Mouse (Mus musculus): ENCODE data around the gene Ifng. TPM values are rescaled to one million over a fixed set of nuclear protein-coding genes. Genes with fewer than 3 reads are reported as not detected.
"Not testable (repeated sequence)": the region's sequence is repeated elsewhere in the genome, so short reads cannot be mapped to it uniquely, and the experiment has no call there.

Gene Ifng
- not detected for total RNA-seq (2022)

DNA sequence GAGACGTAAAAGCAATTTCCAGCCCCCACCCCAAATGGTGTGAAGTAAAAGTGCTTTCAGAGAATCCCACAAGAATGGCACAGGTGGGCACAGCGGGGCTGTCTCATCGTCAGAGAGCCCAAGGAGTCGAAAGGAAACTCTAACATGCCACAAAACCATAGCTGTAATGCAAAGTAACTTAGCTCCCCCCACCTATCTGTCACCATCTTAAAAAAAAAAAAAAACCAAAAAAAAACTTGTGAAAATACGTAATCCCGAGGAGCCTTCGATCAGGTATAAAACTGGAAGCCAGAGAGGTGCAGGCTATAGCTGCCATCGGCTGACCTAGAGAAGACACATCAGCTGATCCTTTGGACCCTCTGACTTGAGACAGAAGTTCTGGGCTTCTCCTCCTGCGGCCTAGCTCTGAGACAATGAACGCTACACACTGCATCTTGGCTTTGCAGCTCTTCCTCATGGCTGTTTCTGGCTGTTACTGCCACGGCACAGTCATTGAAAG lies at the start of gene Ifng:
Gene Ifng, plus strand, starts transcription at position 305 of the 499 bp plus-strand sequence.
- DNase-seq (ENCODE audit: low spot score in 2 of 2), result no peak

DNA sequence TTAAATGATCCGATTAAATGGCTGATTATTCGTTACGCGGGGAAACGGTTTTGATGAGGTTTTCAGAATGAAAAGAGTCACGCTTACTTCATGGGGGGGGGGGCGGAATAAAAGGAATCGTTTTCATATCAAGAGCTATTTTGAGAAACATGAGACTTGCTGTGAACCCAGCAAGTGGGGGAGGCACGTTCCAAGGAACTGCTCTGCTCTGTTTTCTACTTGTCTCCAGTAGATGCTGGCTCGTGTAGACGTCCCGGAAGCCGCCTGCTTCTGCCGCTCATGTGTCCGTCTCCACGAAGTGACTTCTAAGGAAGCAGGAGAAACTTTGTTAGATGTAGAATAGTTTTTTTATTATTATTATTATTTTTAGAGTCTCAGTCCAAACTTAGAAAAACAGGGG lies 40.9 kb upstream of the Ifng start:
- no peak for DNase-seq (ENCODE audit: low spot score in 2 of 2)

DNA sequence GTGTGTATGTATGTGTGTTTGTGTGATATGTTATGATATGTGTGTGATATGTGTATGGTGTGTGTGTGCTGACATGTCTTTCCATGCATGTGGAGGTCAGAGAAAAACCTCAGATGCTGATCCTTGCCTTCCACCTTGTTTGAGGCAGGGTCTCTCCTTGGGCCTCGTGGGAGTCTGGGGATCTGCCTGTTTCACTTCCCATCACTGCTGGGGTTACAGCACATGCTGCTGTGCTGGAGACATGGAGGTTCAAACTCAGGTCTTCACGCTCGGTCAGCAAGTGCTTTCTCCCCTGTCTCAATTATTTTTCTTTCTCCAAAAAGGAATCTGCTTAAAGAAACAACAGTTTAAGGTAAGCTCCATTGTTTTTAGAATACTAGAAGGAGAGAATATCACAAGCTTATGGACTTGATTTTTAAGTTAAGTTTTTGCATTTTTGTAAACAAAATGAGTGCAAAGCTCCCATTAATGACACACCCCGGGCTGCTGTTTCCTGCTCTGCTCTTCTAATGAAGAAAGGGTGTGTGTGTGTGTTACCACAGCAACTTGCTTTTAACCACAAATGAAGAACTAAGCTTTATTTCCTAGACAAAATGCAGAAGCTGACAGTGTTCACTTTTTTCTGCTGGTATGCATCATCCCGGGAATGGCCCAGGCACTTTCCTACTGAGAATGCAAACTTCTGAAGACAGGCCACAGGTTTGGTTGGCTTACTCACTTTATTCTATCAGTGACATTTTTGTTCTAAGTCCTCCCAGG lies 34.2 kb upstream of the Ifng start:
- no peak for DNase-seq (ENCODE audit: low spot score in 2 of 2)

DNA sequence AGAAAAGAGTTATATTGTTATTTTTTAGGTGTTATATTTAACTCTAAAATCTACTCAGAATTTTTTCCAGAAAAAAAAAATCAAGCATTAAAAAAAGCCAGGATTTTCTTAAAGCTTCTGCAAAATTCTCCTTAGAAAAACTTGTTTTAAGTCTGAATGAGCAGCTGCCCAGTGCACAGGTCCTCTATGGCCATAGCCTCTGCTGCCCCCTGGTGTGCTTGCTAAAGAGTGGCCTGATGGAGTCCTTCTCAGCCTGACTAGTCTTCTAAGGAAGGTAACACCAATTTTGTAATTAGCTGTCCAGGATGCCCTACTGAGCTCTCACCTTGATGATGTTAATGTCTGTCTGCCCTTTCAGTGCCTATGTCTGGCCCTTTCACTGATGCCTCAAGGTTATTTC lies 29.5 kb upstream of the Ifng start:
- no peak for DNase-seq (ENCODE audit: low spot score in 2 of 2)

DNA sequence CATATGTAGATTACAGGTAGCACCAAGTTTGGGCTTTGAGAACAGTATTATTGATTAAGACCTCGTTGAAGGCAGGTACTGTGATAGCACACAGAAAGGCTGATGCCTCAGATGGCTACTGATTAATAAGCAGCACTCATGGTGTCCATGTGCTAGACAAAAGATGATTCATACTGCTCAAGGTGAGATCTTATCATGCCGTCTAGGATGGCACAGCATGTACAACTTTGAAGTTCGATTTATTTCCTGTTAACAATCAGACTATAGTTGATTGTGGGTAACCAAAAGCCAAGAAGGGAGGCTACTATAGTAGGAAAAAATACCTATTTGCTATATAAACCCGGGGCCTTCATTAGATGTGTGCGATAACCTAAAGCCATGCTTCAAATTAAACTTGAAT lies 28.1 kb upstream of the Ifng start:
- DNase-seq (ENCODE audit: low spot score in 2 of 2), result no peak

DNA sequence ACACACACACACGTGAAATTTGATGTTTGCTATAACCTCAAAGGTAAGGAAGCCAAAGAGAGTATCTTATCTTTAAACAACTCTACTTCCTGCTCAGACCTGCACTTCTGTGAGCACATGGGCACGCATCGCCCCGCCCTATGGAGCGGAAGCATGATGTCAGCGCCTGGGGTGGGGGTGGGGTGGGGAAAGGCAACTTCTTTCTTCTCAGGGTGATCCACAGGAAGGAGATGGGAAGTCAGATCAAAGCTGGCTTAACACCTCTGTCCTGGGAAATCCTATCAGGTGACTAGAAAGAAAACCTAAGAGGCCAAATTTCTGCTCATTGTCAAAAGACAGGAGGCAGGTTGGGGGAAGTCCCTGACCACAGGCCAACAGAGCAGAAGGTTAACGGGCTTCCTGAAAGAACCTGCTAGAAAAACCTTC lies 21.8 kb upstream of the Ifng start:
- no peak for DNase-seq (ENCODE audit: low spot score in 2 of 2)

DNA sequence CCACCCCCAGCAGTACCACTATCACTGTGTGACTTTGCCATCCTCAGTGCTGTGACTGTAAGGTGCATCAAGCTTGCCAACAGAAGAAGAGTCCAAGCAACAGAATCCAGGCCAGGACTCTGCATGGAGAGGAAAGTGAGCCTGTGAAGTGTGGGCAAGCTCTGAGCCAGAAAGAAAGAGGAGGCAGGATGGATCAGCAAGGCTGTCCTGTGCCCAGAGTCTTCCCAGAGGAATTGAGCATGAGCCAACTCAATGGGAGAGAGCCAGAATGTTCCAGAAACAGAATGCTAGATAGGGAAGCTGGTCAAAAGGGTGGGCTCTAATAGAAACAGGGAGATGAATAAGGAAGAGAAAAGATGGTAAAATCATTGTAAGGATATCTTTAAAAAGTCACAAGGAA lies 19.9 kb upstream of the Ifng start:
- no peak for DNase-seq (ENCODE audit: low spot score in 2 of 2)

DNA sequence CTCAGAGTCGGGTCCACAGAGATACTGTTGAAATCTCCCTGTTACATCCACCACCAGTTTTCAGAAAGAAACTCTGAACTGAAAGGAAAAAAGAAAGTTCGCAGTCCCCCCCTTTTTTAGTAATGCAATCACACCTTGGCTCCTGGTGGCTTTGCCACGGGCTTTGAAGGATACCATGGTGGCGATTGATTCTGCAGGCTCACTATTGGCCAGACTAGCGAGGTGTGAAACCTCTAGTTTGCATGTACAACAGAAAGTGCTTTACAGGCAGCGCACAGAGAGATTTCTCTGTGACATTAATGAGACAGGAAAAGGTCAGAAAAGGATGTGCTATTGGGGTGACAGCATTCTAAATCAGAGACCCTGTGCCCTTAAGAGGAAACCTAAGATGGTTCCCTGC lies 5.3 kb upstream of the Ifng start:
- DNase-seq (ENCODE audit: low spot score in 2 of 2), result no peak

DNA sequence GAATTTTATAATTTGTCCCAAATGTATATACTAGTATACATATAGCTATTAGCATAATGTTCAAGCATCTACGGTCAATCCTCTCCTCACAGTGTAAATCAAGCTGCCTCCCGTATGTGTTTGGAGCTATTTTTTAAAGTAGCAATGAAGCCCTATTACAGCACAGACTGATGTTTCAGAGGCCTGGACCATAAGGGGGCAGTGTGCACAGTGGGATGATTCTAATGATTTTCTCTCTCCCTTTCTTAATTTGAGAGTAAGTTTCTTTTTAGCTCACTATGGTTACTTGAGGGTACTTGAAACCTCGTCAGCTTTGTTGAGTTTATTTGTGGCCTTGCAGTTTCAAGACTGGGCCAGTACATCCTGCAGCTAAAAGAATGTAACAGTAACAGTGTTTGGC lies 1.1 kb downstream of the Ifng start:
- no peak for DNase-seq (ENCODE audit: low spot score in 2 of 2)

DNA sequence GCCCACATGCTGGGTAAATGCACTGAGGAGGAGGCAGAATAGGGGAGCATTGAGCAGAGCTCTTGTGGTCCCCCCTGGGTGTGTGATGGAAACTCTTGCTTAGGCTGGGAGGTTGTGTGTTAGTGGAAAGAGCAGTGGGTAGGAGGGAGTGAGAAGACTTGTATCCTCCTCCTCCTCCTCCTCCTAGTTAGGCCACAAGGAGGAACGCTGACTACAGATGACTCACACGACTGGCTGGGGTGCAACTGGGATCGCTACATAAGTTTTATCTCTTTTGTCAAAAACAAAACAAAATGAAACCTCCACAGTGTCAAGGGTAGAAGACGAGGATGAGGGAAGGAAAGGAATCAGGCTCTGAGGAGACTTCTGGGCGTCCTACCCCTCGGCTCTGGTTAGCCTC lies 2.2 kb downstream of the Ifng start:
- DNase-seq (ENCODE audit: low spot score in 2 of 2), result no peak

DNA sequence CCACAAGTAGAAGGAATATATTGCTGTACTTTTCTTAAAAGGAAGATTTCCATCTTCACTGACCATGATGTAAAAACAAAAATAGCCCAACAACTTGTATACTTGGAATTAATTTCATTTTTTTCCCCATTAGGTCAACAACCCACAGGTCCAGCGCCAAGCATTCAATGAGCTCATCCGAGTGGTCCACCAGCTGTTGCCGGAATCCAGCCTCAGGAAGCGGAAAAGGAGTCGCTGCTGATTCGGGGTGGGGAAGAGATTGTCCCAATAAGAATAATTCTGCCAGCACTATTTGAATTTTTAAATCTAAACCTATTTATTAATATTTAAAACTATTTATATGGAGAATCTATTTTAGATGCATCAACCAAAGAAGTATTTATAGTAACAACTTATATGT lies 4.2 kb downstream of the Ifng start:
- no peak for DNase-seq (ENCODE audit: low spot score in 2 of 2)

DNA sequence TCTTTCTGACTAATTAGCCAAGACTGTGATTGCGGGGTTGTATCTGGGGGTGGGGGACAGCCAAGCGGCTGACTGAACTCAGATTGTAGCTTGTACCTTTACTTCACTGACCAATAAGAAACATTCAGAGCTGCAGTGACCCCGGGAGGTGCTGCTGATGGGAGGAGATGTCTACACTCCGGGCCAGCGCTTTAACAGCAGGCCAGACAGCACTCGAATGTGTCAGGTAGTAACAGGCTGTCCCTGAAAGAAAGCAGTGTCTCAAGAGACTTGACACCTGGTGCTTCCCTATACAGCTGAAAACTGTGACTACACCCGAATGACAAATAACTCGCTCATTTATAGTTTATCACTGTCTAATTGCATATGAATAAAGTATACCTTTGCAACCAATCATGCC lies 4.7 kb downstream of the Ifng start:
- DNase-seq (ENCODE audit: low spot score in 2 of 2), result no peak

DNA sequence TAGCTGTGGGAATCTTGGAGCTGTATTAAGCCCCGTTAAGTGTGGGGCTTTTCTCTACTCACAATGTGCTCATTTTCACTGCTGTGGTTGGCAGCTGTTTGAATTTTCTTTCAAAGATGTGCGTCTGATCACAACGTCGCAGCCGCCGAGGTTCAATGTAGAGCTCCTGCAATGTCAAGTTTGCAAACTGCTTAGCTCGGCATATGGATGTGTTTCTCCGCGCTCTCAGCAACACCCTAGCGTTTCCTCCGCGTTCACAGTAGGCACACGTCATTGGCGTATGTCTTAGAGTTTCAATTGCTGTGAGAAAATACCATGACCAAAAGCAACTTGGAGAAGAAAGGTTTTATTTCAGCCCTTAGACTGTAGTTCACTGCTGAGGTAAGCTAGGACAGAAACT lies 5.1 kb downstream of the Ifng start:
- no peak for DNase-seq (ENCODE audit: low spot score in 2 of 2)

DNA sequence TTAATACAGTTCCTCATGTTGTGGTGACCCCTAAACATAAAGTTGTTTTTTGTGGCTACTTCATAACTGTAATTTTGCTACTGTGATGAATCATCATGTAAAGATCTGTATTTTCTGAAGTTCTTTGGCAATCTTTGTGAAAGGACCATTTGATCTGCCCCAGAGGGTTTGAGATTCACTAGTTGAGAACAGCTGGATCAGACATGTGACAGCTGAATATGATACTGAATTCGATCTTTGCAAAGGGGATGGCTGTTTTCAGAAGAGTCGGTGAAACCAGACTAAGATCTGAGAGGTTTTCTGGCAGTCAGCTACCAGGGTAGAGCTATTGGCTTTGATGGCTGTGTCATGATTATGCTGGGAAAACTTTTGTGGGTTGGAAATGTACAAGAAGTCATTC lies 10.9 kb downstream of the Ifng start:
- no peak for DNase-seq (ENCODE audit: low spot score in 2 of 2)

DNA sequence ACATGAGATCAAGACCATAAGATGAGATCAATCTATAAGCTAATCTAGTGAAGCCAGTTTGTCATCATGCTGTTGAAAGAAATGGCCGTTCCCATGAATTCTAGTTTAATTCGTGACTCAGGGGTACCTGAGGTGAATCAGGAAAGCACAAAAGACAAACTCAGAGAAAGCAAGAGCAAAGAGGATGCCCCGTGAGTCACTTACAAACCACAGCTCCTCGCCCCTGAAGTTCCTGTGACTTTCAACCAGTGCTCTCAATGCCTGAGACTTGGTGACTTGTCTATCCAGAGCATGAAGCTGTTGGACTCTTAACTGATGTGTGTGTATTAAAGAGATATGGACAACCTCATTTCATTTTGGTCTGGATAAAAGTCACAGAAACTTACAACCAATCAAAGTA lies 17.9 kb downstream of the Ifng start:
- no peak for DNase-seq (ENCODE audit: low spot score in 2 of 2)

DNA sequence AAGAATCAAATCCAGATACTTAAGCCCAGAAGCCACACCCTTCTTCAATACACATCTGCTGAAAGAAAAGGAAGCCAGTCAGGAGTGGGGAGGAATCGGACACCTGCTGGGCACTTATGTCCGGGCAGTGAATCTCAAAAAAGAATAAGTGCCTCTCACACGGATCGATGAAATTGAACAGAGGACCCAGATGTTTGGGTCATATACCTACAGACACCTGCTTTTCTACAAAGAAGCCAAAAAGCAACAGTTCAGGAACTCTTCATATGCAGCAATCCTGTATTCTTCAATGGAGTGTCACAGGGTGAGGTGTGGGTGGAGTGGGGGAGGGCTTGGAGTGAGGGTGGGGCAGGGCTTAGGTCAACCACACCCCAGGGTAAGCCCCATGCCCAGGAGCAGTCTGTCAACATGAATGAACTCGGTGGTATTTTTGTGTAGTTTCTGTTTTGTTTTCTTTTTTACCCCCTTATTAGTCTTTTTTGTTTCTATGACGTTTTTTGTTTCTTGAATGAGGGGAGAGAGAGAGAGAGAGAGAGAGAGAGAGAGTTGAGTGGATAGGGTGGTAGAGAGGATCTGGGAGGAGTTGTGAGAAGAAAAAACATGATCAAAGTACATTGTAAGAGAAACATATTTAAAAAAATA lies 20.4 kb downstream of the Ifng start:
- no peak for DNase-seq (ENCODE audit: low spot score in 2 of 2)

DNA sequence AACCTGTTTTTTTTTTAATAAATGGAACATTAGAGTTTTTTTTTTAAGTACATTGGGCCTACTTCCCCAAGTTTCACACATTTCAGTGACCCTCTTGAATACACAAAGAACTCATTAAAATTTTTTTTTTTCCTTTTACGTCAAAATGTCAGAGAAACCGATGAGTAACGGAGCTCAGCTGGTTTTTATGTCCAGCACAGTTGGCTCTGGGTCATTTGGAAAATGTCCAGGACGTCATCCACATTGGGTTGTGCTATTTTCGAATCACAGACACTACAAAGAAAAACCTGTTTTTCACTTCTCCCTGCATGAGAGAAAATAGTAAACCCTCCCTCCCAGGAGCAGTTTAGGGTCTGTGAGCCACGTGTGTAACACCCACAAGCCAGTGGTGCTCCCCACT lies 25.6 kb downstream of the Ifng start:
- no peak for DNase-seq (ENCODE audit: low spot score in 2 of 2)

DNA sequence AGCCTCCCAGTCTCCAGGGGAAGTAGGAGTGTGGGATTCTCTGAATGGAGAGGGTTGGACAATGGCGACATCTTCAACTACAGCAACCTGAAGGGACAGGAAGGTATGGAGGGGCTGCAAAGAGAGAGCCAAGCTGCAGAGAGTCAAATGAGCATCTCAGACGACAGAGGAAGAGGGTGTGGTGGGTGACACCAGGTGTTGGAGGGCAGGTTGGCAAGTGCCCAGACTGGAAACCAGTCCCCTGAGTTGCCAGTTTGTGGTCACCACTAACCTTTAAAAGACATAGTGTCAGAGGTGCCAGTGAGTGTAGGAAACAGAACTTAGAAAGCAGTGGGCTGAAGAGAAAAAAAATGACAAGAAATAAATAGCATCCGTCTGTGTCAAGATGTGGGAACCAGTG lies 28.2 kb downstream of the Ifng start:
- no peak for DNase-seq (ENCODE audit: low spot score in 2 of 2)

DNA sequence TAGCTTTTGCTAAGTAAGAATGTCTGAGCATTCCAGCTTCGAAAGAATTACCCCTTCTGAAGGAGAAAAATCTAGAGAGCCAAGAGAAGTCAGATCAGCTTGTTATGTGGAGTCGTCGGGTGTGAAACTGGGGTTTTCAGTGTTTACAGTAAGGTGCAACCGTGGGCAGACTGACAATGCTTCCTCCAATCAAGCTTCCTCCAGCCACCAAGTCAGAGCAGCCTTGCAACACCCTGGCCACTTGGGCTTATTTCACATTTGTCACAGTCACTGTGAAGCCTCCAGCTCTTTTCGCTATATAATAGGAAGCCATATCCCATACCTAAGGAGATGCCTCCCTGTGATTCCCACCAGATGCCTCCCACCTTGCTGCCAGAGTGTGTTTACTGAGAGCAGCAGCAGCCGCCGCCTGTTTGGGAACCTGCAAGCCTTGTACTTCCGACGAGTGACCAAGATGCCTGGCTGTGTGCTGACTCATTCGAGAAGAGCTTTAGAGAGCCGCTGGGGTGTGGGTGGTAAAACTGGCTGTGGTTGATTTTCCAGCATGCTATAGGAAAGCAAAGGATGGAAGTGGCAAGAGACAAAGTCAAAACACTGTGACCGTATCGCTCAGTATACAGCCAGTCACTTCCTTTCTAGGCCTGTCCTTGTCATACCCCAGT lies 29.6 kb downstream of the Ifng start:
- peak in 1 of 2 experiments; percentile 70 for DNase-seq (ENCODE audit: low spot score in 2 of 2)

DNA sequence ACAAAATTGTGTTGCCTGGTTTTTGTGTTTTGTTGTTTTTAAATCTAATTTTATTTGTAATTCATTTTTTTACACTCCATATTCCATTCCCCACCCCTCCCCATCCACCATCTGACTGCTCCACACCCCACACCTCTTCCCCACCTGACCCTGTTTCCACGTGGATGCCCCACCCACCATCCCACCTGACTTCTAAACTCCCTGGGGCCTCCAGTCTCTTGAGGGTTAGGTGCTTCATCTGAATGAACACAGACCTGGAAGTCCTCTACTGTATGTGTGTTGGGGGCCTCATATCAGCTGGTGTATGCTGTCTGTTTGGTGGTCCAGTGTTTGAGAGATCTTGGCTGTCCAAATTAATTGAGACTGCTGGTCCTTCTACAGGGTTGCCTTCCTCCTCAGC lies 32.0 kb downstream of the Ifng start:
- not testable (repeated sequence) for DNase-seq (ENCODE audit: low spot score in 2 of 2)

DNA sequence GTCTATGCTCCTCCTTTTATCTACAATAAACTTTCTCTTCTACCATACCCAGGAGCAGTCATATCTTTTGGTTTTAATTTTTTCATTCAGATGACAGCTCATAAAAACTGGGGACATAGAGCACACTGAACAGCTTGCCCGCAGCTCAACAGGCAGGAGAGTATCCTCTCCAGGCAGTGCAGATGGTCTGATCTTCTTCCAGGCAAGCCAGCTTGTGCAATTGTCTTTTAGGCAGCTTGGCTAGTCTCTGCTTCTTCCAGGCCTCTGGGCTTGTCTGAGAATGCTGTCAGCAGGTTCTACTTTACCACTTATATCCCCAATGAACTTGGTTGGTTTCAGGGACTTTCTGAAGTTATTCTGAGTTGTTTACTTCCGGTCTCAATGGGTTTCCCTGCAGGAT lies 35.9 kb downstream of the Ifng start:
- DNase-seq (ENCODE audit: low spot score in 2 of 2), result peak in 1 of 2 experiments; percentile 9

DNA sequence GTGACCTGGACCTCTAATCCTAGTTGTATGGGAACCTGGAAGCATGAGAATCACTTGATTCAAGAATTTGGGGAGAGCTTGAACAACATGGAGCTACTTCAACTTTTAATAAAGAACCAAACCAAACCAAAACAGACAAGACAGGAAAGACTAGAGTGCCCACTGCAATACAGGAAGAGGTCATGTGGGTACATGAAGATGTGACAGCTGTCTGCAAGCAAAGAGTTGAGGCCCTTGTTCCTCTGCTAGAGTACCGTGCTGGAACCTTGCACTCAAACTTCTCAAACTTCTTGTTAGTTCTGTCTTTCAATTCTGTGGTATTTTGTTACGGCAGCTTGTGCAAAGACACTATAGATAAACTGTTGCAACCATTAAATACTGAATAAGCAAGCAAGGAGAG lies 36.5 kb downstream of the Ifng start:
- no peak for DNase-seq (ENCODE audit: low spot score in 2 of 2)

DNA sequence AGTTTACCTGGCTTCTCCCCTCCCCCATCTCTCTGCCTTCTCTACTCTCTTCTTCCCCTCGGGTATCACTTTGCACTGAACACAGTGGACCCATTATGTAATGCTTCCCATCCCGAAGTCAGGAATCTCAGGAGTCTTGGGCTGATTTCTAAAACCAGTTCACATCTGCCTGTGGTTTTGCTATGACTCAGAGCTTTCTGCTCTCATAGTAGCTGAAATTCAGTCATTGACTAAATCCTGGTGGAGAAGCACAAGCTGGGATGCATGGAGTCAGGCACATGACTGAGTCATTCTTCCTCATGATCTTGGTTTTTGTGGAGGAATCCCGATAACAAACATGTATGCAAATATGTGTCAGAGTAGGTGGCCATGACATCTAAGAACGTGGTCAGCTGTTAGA lies 38.4 kb downstream of the Ifng start:
- peak in 1 of 2 experiments; percentile 18 for DNase-seq (ENCODE audit: low spot score in 2 of 2)

All from left cerebral cortex, adult 8-10 months (tissue).